Mouse (Mus musculus): ENCODE measurements around the gene Gng2. TPM values are rescaled to one million over a fixed set of nuclear protein-coding genes. Genes with fewer than 3 reads are reported as not detected.

Gene Gng2
- polyA plus RNA-seq, 1 experiment from 2014 or later: 95.7 TPM

- WGBS: 70% methylated on average over 1 of the region's 1 CpGs
- H3K4me2 ChIP-seq: no peak overlapping the region
These were observed 7.9 kb downstream of the Gng2 start for GRCm38 (mm10) chr14:19969566-19969965.

GRCm38 (mm10) chr14:19969011-19969521, 8.4 kb downstream of the Gng2 start:
- TF ChIP-seq CTCF (IDR thresholded peaks at IDR 0.05; ENCODE audit: low read depth): no peak
- no peak overlapping the region for H3K4me2 ChIP-seq
- WGBS: 46% methylated on average over 5 of the region's 5 CpGs
- H3K36me3 ChIP-seq (ENCODE audit: insufficient read depth): no peaks in the 10 kb centered on the region
- H3K27me3 ChIP-seq (ENCODE audit: insufficient read depth, low read length): no peaks in the 10 kb centered on the region
- H3K9me3 ChIP-seq (ENCODE audit: low read depth, low read length): no peaks in the 10 kb centered on the region
- no peak for DNase-seq
- H3K9ac ChIP-seq: no peak overlapping the region
- no peak overlapping the region for H3K4me3 ChIP-seq (ENCODE audit: low read depth, low read length)
- no peak for ATAC-seq (ENCODE audit: insufficient read depth)
- peaks cover 5% of the 10 kb centered on the region for H3K4me1 ChIP-seq (ENCODE audit: insufficient read depth)
- H3K27ac ChIP-seq (ENCODE audit: low read depth): no peak overlapping the region

More at GRCm38 (mm10) chr14:19969566-19969965, 7.9 kb downstream of the Gng2 start:
- H3K9ac ChIP-seq: no peak overlapping the region
- H3K9me3 ChIP-seq (ENCODE audit: low read depth, low read length): no peaks in the 10 kb centered on the region
- DNase-seq (no peak), ATAC-seq (ENCODE audit: insufficient read depth) (no peak)
- no peak for TF ChIP-seq CTCF (IDR thresholded peaks at IDR 0.05; ENCODE audit: low read depth)
- no peak overlapping the region for H3K4me3 ChIP-seq (ENCODE audit: low read depth, low read length)
- peaks cover 8% of the 10 kb centered on the region for H3K4me1 ChIP-seq (ENCODE audit: insufficient read depth)
- no peaks in the 10 kb centered on the region for H3K27me3 ChIP-seq (ENCODE audit: insufficient read depth, low read length)
- H3K27ac ChIP-seq (ENCODE audit: low read depth): no peak overlapping the region
- no peaks in the 10 kb centered on the region for H3K36me3 ChIP-seq (ENCODE audit: insufficient read depth)

GRCm38 (mm10) chr14:19968321-19969010, 9.0 kb downstream of the Gng2 start:
- Histone ChIP-seq H3K27ac (ENCODE audit: low read depth) (no peak overlapping the region), H3K9me3 (ENCODE audit: low read depth, low read length) (no peaks in the 10 kb centered on the region), H3K9ac (no peak overlapping the region), H3K4me2 (no peak overlapping the region), H3K4me3 (ENCODE audit: low read depth, low read length) (no peak overlapping the region), H3K4me1 (ENCODE audit: insufficient read depth) (peaks cover 5% of the 10 kb centered on the region), H3K36me3 (ENCODE audit: insufficient read depth) (no peaks in the 10 kb centered on the region), H3K27me3 (ENCODE audit: insufficient read depth, low read length) (no peaks in the 10 kb centered on the region)
- TF ChIP-seq CTCF (IDR thresholded peaks at IDR 0.05; ENCODE audit: low read depth): no peak
- 63% methylated on average over 7 of the region's 7 CpGs for WGBS
- ATAC-seq (ENCODE audit: insufficient read depth) (no peak), DNase-seq (no peak)

GRCm38 (mm10) chr14:19967482-19967881, 9.9 kb downstream of the Gng2 start:
- Histone ChIP-seq H3K4me3 (ENCODE audit: low read depth, low read length) (no peak overlapping the region), H3K4me1 (ENCODE audit: insufficient read depth) (peaks cover 5% of the 10 kb centered on the region), H3K36me3 (ENCODE audit: insufficient read depth) (no peaks in the 10 kb centered on the region), H3K27me3 (ENCODE audit: insufficient read depth, low read length) (no peaks in the 10 kb centered on the region), H3K4me2 (no peak overlapping the region), H3K27ac (ENCODE audit: low read depth) (no peak overlapping the region), H3K9me3 (ENCODE audit: low read depth, low read length) (no peaks in the 10 kb centered on the region), H3K9ac (no peak overlapping the region)
- WGBS: 59% methylated on average over 8 of the region's 8 CpGs
- ATAC-seq (ENCODE audit: insufficient read depth) (no peak), DNase-seq (no peak)
- TF ChIP-seq CTCF (IDR thresholded peaks at IDR 0.05; ENCODE audit: low read depth): no peak

- 0 out of 2 replicates have a peak, but pooled peaks have one; percentile 11 for ATAC-seq (ENCODE audit: insufficient read depth)
- TF ChIP-seq CTCF (IDR thresholded peaks at IDR 0.05; ENCODE audit: low read depth): no peak
- no peaks in the 10 kb centered on the region for H3K9me3 ChIP-seq (ENCODE audit: low read depth, low read length)
- peak; percentile 28 for DNase-seq
- no peak overlapping the region for H3K4me3 ChIP-seq (ENCODE audit: low read depth, low read length)
- H3K4me2 ChIP-seq: no peak overlapping the region
- 51% methylated on average over 5 of the region's 5 CpGs for WGBS
- no peak overlapping the region for H3K9ac ChIP-seq
- no peaks in the 10 kb centered on the region; the same call in 1 of the 2 replicates for H3K4me1 ChIP-seq (ENCODE audit: insufficient read depth)
- H3K27me3 ChIP-seq (ENCODE audit: insufficient read depth, low read length): no peaks in the 10 kb centered on the region
- H3K36me3 ChIP-seq (ENCODE audit: insufficient read depth): no peaks in the 10 kb centered on the region
- H3K27ac ChIP-seq (ENCODE audit: low read depth): no peak overlapping the region
These were observed 13.4 kb downstream of the Gng2 start for GRCm38 (mm10) chr14:19963961-19964505.

- Histone ChIP-seq H3K27me3 (ENCODE audit: insufficient read depth, low read length) (no peaks in the 10 kb centered on the region), H3K4me3 (ENCODE audit: low read depth, low read length) (no peak overlapping the region), H3K36me3 (ENCODE audit: insufficient read depth) (0 out of 2 replicates have a peak, but pooled peaks cover 2% of the 10 kb centered on the region), H3K9me3 (ENCODE audit: low read depth, low read length) (no peaks in the 10 kb centered on the region), H3K27ac (ENCODE audit: low read depth) (no peak overlapping the region), H3K9ac (no peak overlapping the region), H3K4me1 (ENCODE audit: insufficient read depth) (peaks cover 4% of the 10 kb centered on the region; the same call in 1 of the 2 replicates), H3K4me2 (no peak overlapping the region)
- no peak for DNase-seq
- ATAC-seq (ENCODE audit: insufficient read depth): no peak
- 63% methylated on average over 15 of the region's 15 CpGs for whole genome bisulfite sequencing
- TF ChIP-seq CTCF (IDR thresholded peaks at IDR 0.05; ENCODE audit: low read depth): no peak
These were observed 15.2 kb downstream of the Gng2 start for GRCm38 (mm10) chr14:19961924-19962915.

All from lung, embryonic 14.5 days (tissue).